Mouse (Mus musculus) intestine, postnatal 0 days (tissue): ENCODE measurements around the gene Triobp. TPM values are rescaled to one million over a fixed set of nuclear protein-coding genes. Genes with fewer than 3 reads are reported as not detected.
A peak's percentile ranks its signal among the peaks of the same experiment; 100 is the strongest.

Experiments used
- ATAC-seq: fragments of 200-750 bp; cut with Nextera tagmentation; 2 replicates; pipeline ENCODE4 v1.8.0; 2017; ENCODE audit warnings: mild to moderate bottlenecking, moderate TSS enrichment, moderate library complexity
- H3K27ac ChIP-seq: fragments of 300-500 bp; sonication (generic); 2 replicates; pipeline ENCODE4 v1.5.1; 2014; ENCODE audit warnings: mild to moderate bottlenecking, low read depth, low read length, moderate library complexity
- H3K27me3 ChIP-seq: fragments of 300-500 bp; sonication (generic); replicated peaks from 2 replicates; pipeline ENCODE4 v1.6.1; 2014; ENCODE audit warnings: low read length, mixed read lengths; ENCODE audit not compliant: control insufficient read depth, insufficient read depth
- H3K36me3 ChIP-seq: fragments of 300-500 bp; sonication (generic); 2 replicates; pipeline ENCODE4 v1.6.1; 2014; ENCODE audit warnings: mild to moderate bottlenecking, moderate library complexity; ENCODE audit not compliant: control insufficient read depth, insufficient read depth
- H3K4me1 ChIP-seq: fragments of 300-500 bp; sonication (generic); replicated peaks from 2 replicates; pipeline ENCODE4 v1.6.1; 2014; ENCODE audit warnings: antibody characterized with exemption, low read length, mixed read lengths; ENCODE audit not compliant: control insufficient read depth, insufficient read depth
- H3K4me2 ChIP-seq: fragments of 300-500 bp; sonication (generic); replicated peaks from 2 replicates; pipeline ENCODE4 v1.6.1; 2014; ENCODE audit warnings: low read depth, mild to moderate bottlenecking, moderate library complexity
- H3K4me3 ChIP-seq: fragments of 300-500 bp; sonication (generic); 2 replicates; pipeline ENCODE4 v1.5.1; 2014; ENCODE audit warnings: low read depth, low read length
- H3K9ac ChIP-seq: fragments of 300-500 bp; sonication (generic); 2 replicates; pipeline ENCODE4 v1.6.1; 2014; ENCODE audit warnings: mild to moderate bottlenecking, low read depth, low read length
- H3K9me3 ChIP-seq: fragments of 300-500 bp; sonication (generic); 2 replicates; pipeline ENCODE4 v1.6.1; 2016; ENCODE audit warnings: mixed run types; ENCODE audit not compliant: control insufficient read depth
- CTCF ChIP-seq: sonication (generic); IDR thresholded peaks from 2 replicates; pipeline ENCODE4 v1.5.1; 2016; ENCODE audit warnings: low read depth, mild to moderate bottlenecking, control low read depth, antibody characterized with exemption, moderate library complexity
- WGBS: fragments of 180-500 bp; shearing (Covaris S2); extraction: QIAGEN DNeasy Blood & Tissue Kit; methylation state at CpG from one replicate; pipeline ENCODE4 v1.1.7; 2014; 5-methylcytosine and 5-hydroxymethylcytosine counted together
- polyA plus RNA-seq: library from polyadenylated mRNA; unstranded; fragments of >200 nt; fragmentation: Nextera tagmentation; extraction: Ambion mirVana; gene quantifications from 2 replicates; pipeline ENCODE4 v1.2.1, GENCODE M21; 2015

Triobp gene
- polyA plus RNA-seq, 1 experiment from 2014 or later, result 39.4 TPM

GRCm38 (mm10) chr15:79022671-79023230, 75.2 kb downstream of the Triobp start:
- Histone ChIP-seq H3K9me3 (no peaks in the 10 kb centered on the region), H3K36me3 (no peaks in the 10 kb centered on the region), H3K27me3 (no peaks in the 10 kb centered on the region), H3K4me1 (no peaks in the 10 kb centered on the region), H3K4me2 (no peak overlapping the region), H3K4me3 (no peak overlapping the region), H3K9ac (no peak overlapping the region), H3K27ac (no peak overlapping the region; the same call in 1 of the 2 replicates)
- ATAC-seq, result 0 out of 2 replicates have a peak, but pooled peaks have one; percentile 9
- 37% methylated on average over 10 of the region's 10 CpGs for WGBS
- no peak for TF ChIP-seq CTCF

- no peak overlapping the region for H3K9ac ChIP-seq
- 33% methylated on average over 1 of the region's 1 CpGs for WGBS
- peak; percentile 43 for ATAC-seq
- no peaks in the 10 kb centered on the region for H3K9me3 ChIP-seq
- no peak overlapping the region; the same call in 1 of the 2 replicates for H3K27ac ChIP-seq
- TF ChIP-seq CTCF, result no peak
- no peaks in the 10 kb centered on the region for H3K36me3 ChIP-seq
- no peaks in the 10 kb centered on the region for H3K4me1 ChIP-seq
- H3K4me2 ChIP-seq, result no peak overlapping the region
- no peaks in the 10 kb centered on the region for H3K27me3 ChIP-seq
- no peak overlapping the region for H3K4me3 ChIP-seq
These were observed 75.8 kb downstream of the Triobp start for GRCm38 (mm10) chr15:79023366-79023765.

GRCm38 (mm10) chr15:79025687-79026308, 78.3 kb downstream of the Triobp start:
- no peak for ATAC-seq
- 14% methylated on average over 17 of the region's 18 CpGs for WGBS
- Histone ChIP-seq H3K9ac (0 out of 2 replicates have a peak overlapping the region, but pooled peaks have one; percentile 17), H3K4me2 (peak overlapping the region; percentile 75), H3K4me1 (no peaks in the 10 kb centered on the region), H3K27me3 (no peaks in the 10 kb centered on the region), H3K9me3 (no peaks in the 10 kb centered on the region), H3K4me3 (0 out of 2 replicates have a peak overlapping the region, but pooled peaks have one; percentile 4), H3K27ac (peak overlapping the region; percentile 37; the same call in 1 of the 2 replicates), H3K36me3 (no peaks in the 10 kb centered on the region)
- TF ChIP-seq CTCF, result no peak

- Histone ChIP-seq H3K4me1 (0 out of 2 replicates have a peak, but pooled peaks cover 2% of the 10 kb centered on the region), H3K27ac (peak overlapping the region; percentile 98)
These were observed 79.2 kb downstream of the Triobp start for GRCm38 (mm10) chr15:79026511-79027290.

GRCm38 (mm10) chr15:79027291-79028205, 80.0 kb downstream of the Triobp start:
- Histone ChIP-seq H3K36me3 (no peaks in the 10 kb centered on the region), H3K4me1 (0 out of 2 replicates have a peak, but pooled peaks cover 2% of the 10 kb centered on the region), H3K4me3 (peak overlapping the region; percentile 84), H3K9ac (peak overlapping the region; percentile 98), H3K9me3 (no peaks in the 10 kb centered on the region), H3K27me3 (no peaks in the 10 kb centered on the region), H3K27ac (peak overlapping the region; percentile 98), H3K4me2 (peak overlapping the region; percentile 75)
- no peak for TF ChIP-seq CTCF
- WGBS, result 5% methylated on average over 37 of the region's 46 CpGs
- ATAC-seq, result no peak

More at GRCm38 (mm10) chr15:79026511-79027290, 79.2 kb downstream of the Triobp start:
- Histone ChIP-seq H3K9me3 (no peaks in the 10 kb centered on the region), H3K27me3 (no peaks in the 10 kb centered on the region), H3K9ac (peak overlapping the region; percentile 98), H3K4me3 (peak overlapping the region; percentile 84), H3K4me2 (peak overlapping the region; percentile 75), H3K36me3 (no peaks in the 10 kb centered on the region)
- no peak for TF ChIP-seq CTCF
- 33% methylated on average over 14 of the region's 14 CpGs for WGBS
- no peak for ATAC-seq
